Mouse (Mus musculus): ENCODE results near the gene Stmn3. TPM values are rescaled to one million over a fixed set of nuclear protein-coding genes. Genes with fewer than 3 reads are reported as not detected.
A peak's percentile ranks its signal among the peaks of the same experiment; 100 is the strongest.

Gene Stmn3
- total RNA-seq, 2 experiments from 2014 or later: not detected

DNA sequence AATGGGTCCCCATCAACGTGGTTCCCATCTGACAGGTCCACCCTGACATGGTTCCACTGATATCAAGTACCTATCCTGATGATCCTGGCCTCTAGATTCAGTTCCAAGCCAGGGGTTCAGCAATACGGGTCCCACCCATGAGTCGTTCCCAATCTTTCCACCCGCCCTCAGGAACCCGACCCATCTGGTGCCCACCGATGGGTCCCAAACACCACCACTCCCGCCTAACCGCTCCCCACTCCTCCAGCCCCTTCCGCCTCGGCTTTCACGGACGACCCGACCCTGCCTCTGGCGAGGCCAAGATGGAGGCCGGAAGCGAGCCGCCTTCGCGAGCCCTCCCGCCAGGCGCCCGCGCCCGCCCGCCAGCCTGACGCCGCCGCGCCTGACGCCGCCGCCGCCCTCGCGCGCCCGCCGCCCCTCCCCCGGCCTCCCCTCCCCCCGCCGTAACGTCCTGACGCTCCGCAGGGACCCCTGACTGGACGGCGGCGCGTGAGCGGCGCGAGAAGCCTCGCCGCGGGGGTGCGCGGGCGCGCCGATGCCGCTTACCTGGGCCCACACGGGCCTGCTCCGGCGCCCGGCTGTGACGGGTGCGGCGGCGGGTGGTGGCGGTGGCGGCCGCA is 26.9 kb downstream of the Stmn3 start:
- peak; percentile 64 for ATAC-seq (replicated peaks; ENCODE audit: poor library complexity, severe bottlenecking)

DNA sequence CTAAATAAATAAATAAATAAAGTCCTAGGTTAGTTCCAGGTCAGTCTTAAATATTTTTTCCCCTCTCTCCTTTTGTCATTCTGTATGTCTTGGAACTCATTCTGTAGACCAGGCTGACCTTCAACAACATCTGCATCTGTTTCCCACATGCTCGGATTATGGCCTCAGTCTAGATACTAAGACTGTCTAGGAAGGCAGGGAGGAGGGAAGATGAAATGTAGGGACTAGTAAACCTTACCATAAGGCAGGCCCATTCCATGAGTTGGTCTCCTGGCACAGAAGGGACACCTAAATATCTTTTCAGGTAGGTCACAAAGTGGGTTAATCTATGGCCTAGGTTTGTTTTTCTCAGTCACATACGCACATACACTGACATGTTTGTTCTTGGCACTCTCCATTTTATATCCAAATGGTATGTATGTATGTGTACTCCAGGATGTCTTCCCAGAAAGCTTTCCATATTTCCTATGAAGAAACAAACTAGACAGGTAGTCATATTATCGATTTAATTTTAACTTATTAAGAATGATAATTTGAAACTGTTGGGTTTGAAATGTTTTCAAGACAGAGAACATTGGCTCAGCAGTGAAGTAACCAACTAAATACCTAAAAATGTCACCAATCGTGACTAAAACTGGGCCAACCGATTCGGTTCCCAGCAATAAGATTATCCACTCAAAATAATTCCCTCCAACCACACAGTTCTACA is 27.5 kb downstream of the Stmn3 start:
- ATAC-seq (replicated peaks; ENCODE audit: poor library complexity, severe bottlenecking): no peak

DNA sequence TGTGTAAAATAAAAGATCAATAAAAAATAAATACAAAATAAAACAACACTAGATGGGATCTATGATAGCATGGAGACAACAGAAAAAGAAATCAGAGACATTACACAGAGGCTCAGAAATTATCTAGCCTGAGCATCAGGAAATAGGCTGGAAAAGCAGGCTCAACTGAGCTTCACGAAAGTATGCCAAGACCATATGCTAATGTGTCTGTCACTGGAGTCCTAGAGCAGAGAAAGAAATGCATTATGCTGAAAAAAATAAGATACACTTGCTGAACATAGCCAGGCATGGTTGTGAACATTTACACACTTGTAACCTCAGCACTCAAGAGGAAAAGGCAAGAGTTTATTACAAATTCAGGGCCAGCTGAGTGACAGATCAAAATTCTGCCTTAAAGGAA is 34.3 kb downstream of the Stmn3 start:
- ATAC-seq (replicated peaks; ENCODE audit: poor library complexity, severe bottlenecking): no peak

DNA sequence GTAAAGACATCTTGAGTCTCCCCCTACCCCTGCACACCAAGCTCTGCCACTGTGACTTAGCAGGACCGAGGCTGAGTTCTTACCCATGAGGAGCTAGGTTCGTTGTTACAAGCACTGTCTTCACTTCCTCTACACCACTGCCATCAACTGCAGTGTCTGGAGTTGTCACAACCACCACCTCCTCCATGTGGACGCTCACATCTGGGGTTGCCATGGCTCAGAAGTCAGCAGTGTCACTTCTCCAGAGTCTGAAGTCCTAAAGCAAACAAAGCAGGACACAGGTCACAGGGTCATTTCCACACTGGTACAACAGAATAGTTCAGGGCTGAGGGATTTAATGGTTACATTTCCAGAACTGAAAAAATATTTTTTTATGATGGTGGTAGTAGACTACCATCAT is 36.4 kb downstream of the Stmn3 start:
- peak; percentile 16; the same call in 1 of the 2 replicates for ATAC-seq (replicated peaks; ENCODE audit: poor library complexity, severe bottlenecking)

DNA sequence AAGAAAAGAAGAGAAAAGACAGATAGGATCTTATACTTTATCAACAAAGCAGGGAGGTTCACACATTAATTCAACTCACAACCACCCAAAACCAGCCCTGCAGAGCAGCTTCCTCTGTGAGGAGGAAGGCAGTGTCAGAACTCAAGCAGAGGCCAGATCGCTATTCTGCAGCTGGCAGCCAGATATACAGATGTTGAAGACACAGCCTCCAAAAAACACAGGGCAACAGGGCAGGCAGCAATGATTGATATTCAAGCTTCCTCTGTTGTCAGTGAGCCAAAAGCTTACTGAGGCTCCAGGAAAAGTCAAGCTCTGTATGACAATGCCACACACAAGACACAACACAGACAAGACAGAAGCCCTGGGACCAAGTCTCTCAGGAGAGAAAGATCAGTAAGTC is 37.5 kb downstream of the Stmn3 start:
- ATAC-seq (replicated peaks; ENCODE audit: poor library complexity, severe bottlenecking): no peak

DNA sequence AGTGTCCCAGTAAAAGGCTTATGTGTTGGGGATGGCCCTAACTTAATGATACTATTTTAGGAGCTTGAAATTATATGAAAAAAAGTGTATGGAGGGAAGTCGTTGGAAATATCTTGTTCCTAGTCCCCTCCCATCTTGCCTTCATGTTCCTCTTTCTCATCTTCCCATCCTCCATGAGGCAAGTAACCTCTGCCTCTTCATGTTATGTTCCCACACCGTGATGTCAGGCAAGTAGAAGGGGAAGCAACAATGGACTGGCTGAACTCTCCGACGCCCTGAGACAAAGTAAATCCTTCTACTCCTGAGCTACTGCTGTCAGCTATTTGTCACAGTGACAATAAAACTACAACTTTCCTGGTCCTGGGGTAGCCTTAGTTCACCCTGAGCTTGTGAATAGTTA is 39.7 kb downstream of the Stmn3 start:
- ATAC-seq (replicated peaks; ENCODE audit: poor library complexity, severe bottlenecking): peak; percentile 91

DNA sequence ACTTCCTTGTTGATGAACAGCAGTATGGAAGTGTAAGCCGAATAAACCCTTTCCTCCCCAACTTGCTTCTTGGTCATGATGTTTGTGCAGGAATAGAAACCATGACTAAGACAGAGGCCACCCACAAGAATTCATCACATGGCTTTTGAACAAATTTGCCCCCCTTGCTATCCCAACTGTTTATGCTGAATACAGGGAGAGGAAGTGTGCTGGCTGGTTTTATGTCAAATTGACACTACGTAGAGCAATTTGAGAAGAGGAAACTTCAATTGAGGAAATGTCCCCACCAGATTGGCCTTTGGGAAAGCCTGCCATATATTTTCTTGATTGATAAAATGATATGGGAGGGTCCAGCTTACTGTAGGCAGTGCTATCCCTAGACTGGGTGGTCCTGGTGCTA is 40.5 kb downstream of the Stmn3 start:
- ATAC-seq (replicated peaks; ENCODE audit: poor library complexity, severe bottlenecking): peak; percentile 66

DNA sequence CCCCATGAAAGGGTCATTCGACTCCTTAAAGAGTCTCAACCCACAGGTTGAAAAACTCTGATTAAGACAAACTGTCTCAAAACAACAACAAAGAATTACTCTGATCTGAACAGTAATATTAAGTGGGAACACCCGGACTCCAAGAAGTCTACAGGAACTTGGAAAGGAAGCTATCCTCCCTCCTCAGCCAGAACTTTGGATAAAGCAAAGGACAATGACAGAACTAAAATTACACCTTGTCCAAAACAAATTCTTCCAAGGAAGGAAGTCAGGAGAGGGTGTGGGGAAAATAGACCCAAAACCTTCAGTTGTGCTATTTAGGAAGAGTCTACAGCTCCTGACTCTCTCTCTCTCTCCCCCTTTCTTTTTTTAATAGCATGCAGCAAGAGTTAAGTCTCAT is 42.2 kb downstream of the Stmn3 start:
- ATAC-seq (replicated peaks; ENCODE audit: poor library complexity, severe bottlenecking): no peak

DNA sequence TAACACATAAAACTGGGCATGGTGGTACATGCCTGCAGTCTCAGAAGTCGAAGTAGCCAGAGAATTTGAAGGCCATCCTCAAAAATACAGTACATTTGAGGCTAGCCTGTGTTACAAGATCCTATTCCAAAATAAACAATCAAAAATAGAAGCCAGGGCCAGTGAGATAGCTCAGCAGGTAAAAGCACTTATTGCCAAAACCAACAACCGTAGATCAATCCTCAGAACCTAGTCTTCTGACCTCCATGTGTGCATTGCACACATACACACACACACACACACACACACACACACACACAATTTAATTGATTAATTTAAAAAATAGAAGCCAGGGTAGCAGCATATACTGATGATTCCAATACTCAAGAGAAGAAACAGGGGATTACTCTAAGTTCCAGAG is 47.5 kb downstream of the Stmn3 start:
- ATAC-seq (replicated peaks; ENCODE audit: poor library complexity, severe bottlenecking): no peak

Other genes starting within 250 kb of the Stmn3 start
- not detected in 2 replicates for gene Kcnq2, start 179.2 kb downstream of the Stmn3 start, total RNA-seq (2014; fragmentation: Nextera tagmentation)
- gene Kcnq2, start 179.2 kb downstream of the Stmn3 start, total RNA-seq (2017): not detected in 2 replicates
- gene Eef1a2, start 157.5 kb downstream of the Stmn3 start, total RNA-seq (2014; fragmentation: Nextera tagmentation): not detected in 2 replicates
- gene Eef1a2, start 157.5 kb downstream of the Stmn3 start, total RNA-seq (2017): not detected in 2 replicates
- 82.3 and 90.4 TPM in 2 replicates for gene Ppdpf, start 127.3 kb downstream of the Stmn3 start, total RNA-seq (2014; fragmentation: Nextera tagmentation)
- gene Ppdpf, start 127.3 kb downstream of the Stmn3 start, total RNA-seq (2017): 70.3 and 77.7 TPM in 2 replicates
- gene Ptk6, start 111.7 kb downstream of the Stmn3 start, total RNA-seq (2014; fragmentation: Nextera tagmentation): not detected in 2 replicates
- gene Ptk6, start 111.7 kb downstream of the Stmn3 start, total RNA-seq (2017): not detected in 2 replicates
- gene Srms, start 101.3 kb downstream of the Stmn3 start, total RNA-seq (2014; fragmentation: Nextera tagmentation): not detected in 2 replicates
- not detected in 2 replicates for gene Srms, start 101.3 kb downstream of the Stmn3 start, total RNA-seq (2017)
- gene Fndc11, start 94.5 kb downstream of the Stmn3 start, total RNA-seq (2014; fragmentation: Nextera tagmentation): not detected in 2 replicates
- gene Fndc11, start 94.5 kb downstream of the Stmn3 start, total RNA-seq (2017): not detected in 2 replicates
- gene Helz2, start 72.5 kb downstream of the Stmn3 start, total RNA-seq (2014; fragmentation: Nextera tagmentation): 5.6 and 6.1 TPM in 2 replicates
- 3.0 and 6.0 TPM in 2 replicates for gene Helz2, start 72.5 kb downstream of the Stmn3 start, total RNA-seq (2017)
- gene Gmeb2, start 26.5 kb downstream of the Stmn3 start, total RNA-seq (2014; fragmentation: Nextera tagmentation): 11.8 and 15.3 TPM in 2 replicates
- 10.4 and 16.5 TPM in 2 replicates for gene Gmeb2, start 26.5 kb downstream of the Stmn3 start, total RNA-seq (2017)
- 63.9 and 85.0 TPM in 2 replicates for gene Rtel1, start 5.2 kb upstream of the Stmn3 start, total RNA-seq (2014; fragmentation: Nextera tagmentation)
- 30.1 and 47.5 TPM in 2 replicates for gene Rtel1, start 5.2 kb upstream of the Stmn3 start, total RNA-seq (2017)
- gene Zgpat, start 50.4 kb upstream of the Stmn3 start, total RNA-seq (2014; fragmentation: Nextera tagmentation): 12.8 and 18.3 TPM in 2 replicates
- gene Zgpat, start 50.4 kb upstream of the Stmn3 start, total RNA-seq (2017): 29.8 and 35.7 TPM in 2 replicates
- gene Arfrp1, start 50.9 kb upstream of the Stmn3 start, total RNA-seq (2014; fragmentation: Nextera tagmentation): 34.1 and 43.2 TPM in 2 replicates
- 38.6 and 39.2 TPM in 2 replicates for gene Arfrp1, start 50.9 kb upstream of the Stmn3 start, total RNA-seq (2017)
- 24.1 and 24.9 TPM in 2 replicates for gene Lime1, start 65.6 kb upstream of the Stmn3 start, total RNA-seq (2014; fragmentation: Nextera tagmentation)
- 6.9 and 20.8 TPM in 2 replicates for gene Lime1, start 65.6 kb upstream of the Stmn3 start, total RNA-seq (2017)
- gene Zbtb46, start 144.9 kb upstream of the Stmn3 start, total RNA-seq (2014; fragmentation: Nextera tagmentation): 1.1 TPM in 1 of 2 replicates, not detected in the other
- gene Zbtb46, start 144.9 kb upstream of the Stmn3 start, total RNA-seq (2017): 0.13 and 0.15 TPM in 2 replicates
- gene Abhd16b, start 178.7 kb upstream of the Stmn3 start, total RNA-seq (2014; fragmentation: Nextera tagmentation): not detected in 2 replicates
- gene Abhd16b, start 178.7 kb upstream of the Stmn3 start, total RNA-seq (2017): not detected in 2 replicates
- gene Tpd52l2, start 182.6 kb upstream of the Stmn3 start, total RNA-seq (2014; fragmentation: Nextera tagmentation): 43.1 and 60.9 TPM in 2 replicates
- 115 and 129 TPM in 2 replicates for gene Tpd52l2, start 182.6 kb upstream of the Stmn3 start, total RNA-seq (2017)
- gene Dnajc5, start 206.0 kb upstream of the Stmn3 start, total RNA-seq (2014; fragmentation: Nextera tagmentation): 43.8 and 47.1 TPM in 2 replicates
- gene Dnajc5, start 206.0 kb upstream of the Stmn3 start, total RNA-seq (2017): 46.4 and 54.5 TPM in 2 replicates